Mouse (Mus musculus) mature B cell (primary cell): Measurements from ENCODE around the gene Ppp1r14d.

Experiments
- in situ Hi-C: fragments of 300-500 bp; cut with MboI; formaldehyde crosslinking; loops from 2 replicates; pipeline ENCODE4 v1.14.3; 2019

Gene Ppp1r14d

GRCm38 (mm10) chr2:119172862-119173576 lies 56.7 kb downstream of the Ppp1r14d start:
- in situ Hi-C loops: no loop called here

GRCm38 (mm10) chr2:119172446-119172845 lies 57.3 kb downstream of the Ppp1r14d start:
- in situ Hi-C loops: no loop called here

GRCm38 (mm10) chr2:119171574-119171973 lies 58.1 kb downstream of the Ppp1r14d start:
- in situ Hi-C loops: no loop called here

GRCm38 (mm10) chr2:119170282-119170681 lies 59.4 kb downstream of the Ppp1r14d start:
- in situ Hi-C loops: no loop called here
